Mouse (Mus musculus) regulatory T cell (primary cell): ENCODE measurements around the gene Gm37240.

Experiments used
- in situ Hi-C: fragments of 300-600 bp; cut with MboI, MseI; formaldehyde crosslinking; loops from one replicate; pipeline ENCODE4 v1.15.1; 2025; ENCODE audit warnings: high pct_unique_total_duplicates

The Gm37240 gene

DNA sequence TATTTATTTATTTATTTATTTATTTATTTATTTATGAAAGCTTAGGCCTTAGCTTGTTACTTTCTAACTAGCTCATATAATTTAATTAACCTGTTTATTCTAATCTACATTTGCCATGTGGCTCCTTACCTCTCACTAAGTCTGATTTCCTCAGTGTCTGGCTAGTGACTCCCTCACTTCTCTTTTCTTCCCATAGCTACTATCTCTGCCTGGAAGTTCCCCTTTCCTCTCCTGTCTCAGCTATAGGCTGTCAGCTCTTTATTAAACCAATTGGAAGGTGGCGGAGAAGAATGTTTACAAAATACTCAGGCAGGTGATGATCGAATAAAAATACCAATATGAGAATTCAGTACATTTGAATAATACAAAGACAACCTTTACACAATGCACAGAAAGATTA, 1044.5 kb downstream of the Gm37240 start:
- in situ Hi-C loops: no loop called here

- in situ Hi-C loops: no loop called here
Measured at GRCm38 (mm10) chr3:84841271-84841670, 1046.0 kb downstream of the Gm37240 start.

DNA sequence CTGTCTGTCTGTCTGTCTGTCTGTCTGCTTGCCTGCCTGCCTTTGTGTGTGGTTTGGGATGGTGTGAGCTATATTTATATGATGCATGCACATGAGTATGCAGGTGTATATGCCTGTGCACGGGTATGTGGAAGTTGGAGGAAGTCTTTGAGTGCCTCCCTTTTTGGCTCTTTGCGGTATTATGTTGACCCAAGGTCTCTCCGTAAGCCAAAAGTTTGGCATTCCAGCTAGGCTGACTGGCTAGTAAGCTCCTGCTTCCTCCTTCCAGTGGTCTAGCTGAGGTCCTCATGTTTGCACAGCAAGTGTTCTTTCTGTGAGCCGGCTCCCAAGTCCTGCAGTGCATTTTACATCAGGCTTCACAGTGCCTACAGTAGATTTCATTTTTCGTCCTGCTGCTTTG, 1047.8 kb downstream of the Gm37240 start:
- in situ Hi-C loops: no loop called here

- in situ Hi-C loops: no loop called here
Measured at GRCm38 (mm10) chr3:84837984-84838383, 1049.3 kb downstream of the Gm37240 start.

DNA sequence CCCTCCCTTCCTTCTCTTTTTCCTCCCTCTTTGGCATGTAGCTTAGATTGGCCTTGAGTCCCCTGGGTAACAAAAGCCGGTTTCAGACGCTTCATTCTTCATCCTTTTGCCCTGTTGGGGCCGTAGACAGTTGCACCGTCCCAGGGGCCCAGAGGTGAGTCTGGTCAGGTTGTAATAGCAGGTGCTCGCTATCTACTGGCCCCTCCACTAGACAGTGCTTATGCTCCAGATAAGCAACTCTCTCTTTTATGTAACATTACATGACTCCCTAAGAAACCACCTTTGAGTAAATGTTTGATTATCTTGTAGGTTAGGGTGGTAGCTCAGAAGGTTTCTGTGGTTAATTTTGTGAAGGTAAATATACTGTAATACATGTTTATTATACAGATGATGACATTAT, 1051.3 kb downstream of the Gm37240 start:
- in situ Hi-C loops: no loop called here

DNA sequence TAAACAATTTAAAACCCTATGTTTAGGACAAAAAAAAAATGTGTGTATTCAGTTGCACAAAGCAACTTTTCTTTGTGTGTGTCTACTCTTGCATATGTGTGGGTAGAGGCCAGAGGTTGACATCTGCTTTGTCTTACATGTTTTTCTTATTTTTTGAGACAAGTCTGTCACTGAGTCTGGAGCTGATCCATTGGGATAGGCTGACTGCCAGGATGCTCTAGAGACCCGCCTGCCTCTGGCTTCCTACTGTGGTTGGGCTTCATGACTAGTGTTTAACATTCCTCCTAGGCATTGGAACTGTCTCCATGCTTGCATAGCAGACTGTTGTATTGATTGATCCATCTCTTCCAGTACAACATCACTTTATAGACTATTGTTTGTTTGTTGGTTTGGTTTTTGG, 1058.0 kb downstream of the Gm37240 start:
- in situ Hi-C loops: loop anchor here (10.0 kb wide), 2 partner anchors 145 to 1045 kb away; no protein-coding TSS in a partner anchor

DNA sequence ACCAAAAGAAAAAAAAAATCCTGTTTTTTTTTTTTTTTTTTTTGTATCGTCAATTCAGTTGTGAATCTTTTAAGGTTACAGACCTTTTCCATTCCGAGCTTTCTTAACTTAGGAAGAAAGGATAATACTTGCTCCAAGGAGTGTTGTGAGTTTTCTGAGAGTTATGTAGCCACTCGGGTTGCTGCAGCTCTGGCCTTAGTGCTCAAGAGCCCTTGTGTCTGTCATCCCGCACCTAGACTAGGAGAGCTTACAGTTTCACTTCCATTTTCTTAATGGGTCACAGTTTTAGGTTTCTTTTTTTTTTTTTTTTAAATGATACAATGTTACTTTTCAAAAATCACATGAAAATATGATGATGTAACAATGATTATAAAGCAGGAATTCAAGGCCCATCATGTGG, 1059.7 kb downstream of the Gm37240 start:
- in situ Hi-C loops: loop anchor here (10.0 kb wide), 2 partner anchors 143 to 1043 kb away; no protein-coding TSS in a partner anchor

DNA sequence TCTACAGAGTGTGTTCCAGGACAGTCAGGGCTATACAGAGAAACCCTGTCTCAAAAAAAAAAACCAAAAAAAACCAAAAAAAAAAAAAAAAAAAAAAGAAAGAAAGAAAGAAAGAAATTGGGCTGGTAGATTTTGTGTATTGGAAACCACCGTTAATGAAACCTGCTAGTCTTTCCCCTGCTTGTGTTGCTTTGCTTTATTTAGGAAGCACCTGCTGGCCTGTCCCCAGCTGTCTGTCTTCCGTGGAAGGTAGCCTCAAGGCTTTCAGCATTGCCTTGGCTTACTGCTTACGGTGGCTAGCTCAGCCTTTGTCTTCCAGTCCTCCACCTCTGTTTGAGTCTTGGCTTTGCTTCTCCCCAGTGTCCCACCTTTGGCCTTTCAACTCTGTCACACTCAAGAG, 1060.4 kb downstream of the Gm37240 start:
- in situ Hi-C loops: loop anchor here (10.0 kb wide), 2 partner anchors 142 to 1042 kb away; no protein-coding TSS in a partner anchor

GRCm38 (mm10) chr3:84826405-84826804, 1060.9 kb downstream of the Gm37240 start:
- in situ Hi-C loops: loop anchor here (10.0 kb wide), 2 partner anchors 142 to 1042 kb away; no protein-coding TSS in a partner anchor

DNA sequence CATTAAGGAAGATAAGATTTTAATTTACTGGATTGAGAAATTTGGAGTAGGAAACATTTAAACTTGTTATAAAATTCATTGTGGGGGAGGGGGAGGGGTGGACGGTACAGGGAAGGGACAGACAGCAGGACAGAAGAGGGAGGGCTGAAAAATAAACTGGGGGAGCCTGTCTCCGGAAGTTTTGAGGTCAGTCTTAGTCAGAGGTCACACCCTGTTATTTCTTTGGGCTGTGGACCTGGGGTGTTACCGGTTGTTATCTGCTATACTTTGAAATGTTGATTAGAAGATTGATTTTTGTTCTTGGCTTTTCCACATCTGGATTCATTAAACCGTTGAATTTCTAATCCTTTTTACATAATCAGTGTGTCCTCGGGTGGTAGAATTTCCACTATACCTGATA, 1061.3 kb downstream of the Gm37240 start:
- in situ Hi-C loops: loop anchor here (10.0 kb wide), 2 partner anchors 141 to 1041 kb away; no protein-coding TSS in a partner anchor

- in situ Hi-C loops: loop anchor here (10.0 kb wide), 2 partner anchors 136 to 1036 kb away; no protein-coding TSS in a partner anchor
Measured at GRCm38 (mm10) chr3:84820654-84821201, 1066.6 kb downstream of the Gm37240 start.

DNA sequence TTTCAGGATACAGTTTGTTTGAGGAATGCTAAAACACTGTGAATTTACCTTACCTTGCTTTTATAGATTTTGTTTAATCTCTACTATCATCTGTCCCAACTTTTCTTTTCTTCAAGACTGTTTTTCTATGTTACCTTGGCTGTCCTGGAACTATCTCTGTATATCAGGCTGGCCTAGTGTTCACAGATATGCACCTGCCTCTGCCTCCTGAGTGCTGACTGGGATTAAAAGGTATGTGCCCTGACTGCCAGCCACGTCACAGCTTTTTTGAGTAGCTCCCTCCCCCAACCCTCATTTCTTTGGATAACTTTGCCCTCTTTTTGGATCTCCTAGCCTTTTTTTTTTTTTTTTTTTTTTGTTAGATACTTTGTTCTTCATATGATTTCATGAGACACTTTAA, 1070.4 kb downstream of the Gm37240 start:
- in situ Hi-C loops: loop anchor here (10.0 kb wide), 1 partner anchor 112 kb away; no protein-coding TSS in a partner anchor

- in situ Hi-C loops: loop anchor here (10.0 kb wide), 1 partner anchor 111 kb away; no protein-coding TSS in a partner anchor
Measured at GRCm38 (mm10) chr3:84815461-84815860, 1071.9 kb downstream of the Gm37240 start.

GRCm38 (mm10) chr3:84814762-84815381, 1072.4 kb downstream of the Gm37240 start, which contains the start of gene Fbxw7:
Gene Fbxw7, plus strand, starts transcription at chr3:84815268.
- in situ Hi-C loops: loop anchor here (10.0 kb wide), 1 partner anchor 110 kb away; no protein-coding TSS in a partner anchor

- in situ Hi-C loops: loop anchor here (10.0 kb wide), 1 partner anchor 109 kb away; no protein-coding TSS in a partner anchor
Measured at GRCm38 (mm10) chr3:84814157-84814761, 1073.1 kb downstream of the Gm37240 start.

DNA sequence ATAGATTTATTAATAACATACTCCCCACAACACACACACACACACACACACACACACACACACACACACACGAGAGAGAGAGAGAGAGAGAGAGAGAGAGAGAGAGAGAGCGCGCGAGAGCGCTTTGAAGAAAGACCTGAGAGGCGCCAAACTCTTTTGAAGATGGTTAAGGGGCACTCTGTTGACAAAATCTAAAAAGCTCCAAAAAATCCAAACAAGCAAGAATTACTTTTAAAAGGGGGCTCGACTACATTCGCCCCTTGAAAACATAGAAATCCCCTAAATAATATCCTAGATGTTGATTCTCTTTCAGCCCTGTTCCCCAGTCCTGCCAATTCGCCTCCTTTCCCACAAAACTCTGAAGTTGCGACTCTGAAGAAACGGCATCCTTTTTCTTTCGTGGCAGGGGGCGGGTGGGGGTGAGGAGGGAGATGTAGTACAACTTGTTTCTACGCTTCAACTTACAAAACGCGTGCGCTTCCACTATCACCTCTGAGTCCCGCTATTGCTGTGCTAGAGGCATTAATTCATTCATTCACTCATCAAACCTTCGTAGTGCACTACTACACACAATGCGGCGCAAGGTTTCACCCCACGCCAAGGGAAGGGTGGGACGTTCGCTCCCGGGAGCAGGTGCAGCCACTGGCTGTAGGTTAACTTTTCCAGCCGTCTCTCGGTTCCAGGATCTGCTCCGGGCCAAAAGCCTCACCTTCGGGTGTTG, 1073.7 kb downstream of the Gm37240 start:
- in situ Hi-C loops: loop anchor here (10.0 kb wide), 1 partner anchor 109 kb away; no protein-coding TSS in a partner anchor

DNA sequence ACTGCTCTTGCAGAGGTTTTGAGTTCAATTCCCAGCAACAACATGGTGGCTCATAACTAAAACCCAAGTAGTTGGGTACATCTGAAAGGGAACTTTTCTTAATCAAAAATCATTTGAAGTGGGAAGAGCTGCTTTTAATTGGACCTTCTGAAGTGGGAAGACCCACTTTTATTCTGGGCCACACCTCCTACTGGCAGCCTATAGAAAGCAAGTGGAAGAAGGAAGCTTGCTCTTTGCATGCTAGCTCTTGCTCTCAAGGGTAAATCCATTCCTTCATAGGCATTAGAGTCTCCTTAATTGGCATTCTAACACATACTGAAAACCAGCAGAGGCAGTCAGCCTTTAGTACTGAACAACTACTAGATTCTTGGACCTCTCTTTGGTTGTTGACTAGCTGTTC, 1076.5 kb downstream of the Gm37240 start:
- in situ Hi-C loops: loop anchor here (10.0 kb wide), 1 partner anchor 106 kb away; no protein-coding TSS in a partner anchor

GRCm38 (mm10) chr3:84808906-84809305, 1078.4 kb downstream of the Gm37240 start:
- in situ Hi-C loops: no loop called here

GRCm38 (mm10) chr3:84807826-84808225, 1079.5 kb downstream of the Gm37240 start:
- in situ Hi-C loops: no loop called here

- in situ Hi-C loops: no loop called here
Measured at GRCm38 (mm10) chr3:84806206-84806605, 1081.1 kb downstream of the Gm37240 start.

GRCm38 (mm10) chr3:84804036-84804435, 1083.3 kb downstream of the Gm37240 start:
- in situ Hi-C loops: no loop called here

DNA sequence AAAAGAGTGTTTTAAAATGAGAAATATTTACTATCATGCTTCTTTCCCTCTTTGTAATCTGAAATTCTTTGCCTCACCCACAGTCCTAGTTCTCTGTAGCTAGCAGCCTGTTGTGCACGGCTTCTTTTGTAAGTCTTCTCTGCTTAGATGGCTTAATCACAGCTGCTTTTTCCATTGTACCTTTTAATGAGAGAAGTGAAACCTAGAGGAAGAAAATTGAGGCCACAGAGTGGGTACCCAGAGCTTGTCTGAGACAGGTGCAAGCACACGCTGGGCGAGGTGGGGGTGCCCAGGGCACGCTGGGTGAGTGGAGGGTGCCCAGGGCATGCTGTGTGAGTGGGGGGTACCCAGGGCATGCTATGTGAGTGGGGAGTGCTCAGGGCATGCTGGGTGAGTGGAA, 1099.4 kb downstream of the Gm37240 start:
- in situ Hi-C loops: no loop called here
